Mouse (Mus musculus) erythroblast, embryonic 14.5 days (primary cell): ENCODE results near the gene Txlng.

Experiments used
- GATA1 ChIP-seq: IDR thresholded peaks from 2 replicates; pipeline ENCODE4 v1.6.1; 2012; ENCODE audit warnings: low read length, inconsistent platforms, mixed read lengths
- TAL1 ChIP-seq: IDR thresholded peaks from 3 replicates; pipeline ENCODE4 v1.6.1; 2012; ENCODE audit warnings: low read length, inconsistent platforms, mixed read lengths

DNA sequence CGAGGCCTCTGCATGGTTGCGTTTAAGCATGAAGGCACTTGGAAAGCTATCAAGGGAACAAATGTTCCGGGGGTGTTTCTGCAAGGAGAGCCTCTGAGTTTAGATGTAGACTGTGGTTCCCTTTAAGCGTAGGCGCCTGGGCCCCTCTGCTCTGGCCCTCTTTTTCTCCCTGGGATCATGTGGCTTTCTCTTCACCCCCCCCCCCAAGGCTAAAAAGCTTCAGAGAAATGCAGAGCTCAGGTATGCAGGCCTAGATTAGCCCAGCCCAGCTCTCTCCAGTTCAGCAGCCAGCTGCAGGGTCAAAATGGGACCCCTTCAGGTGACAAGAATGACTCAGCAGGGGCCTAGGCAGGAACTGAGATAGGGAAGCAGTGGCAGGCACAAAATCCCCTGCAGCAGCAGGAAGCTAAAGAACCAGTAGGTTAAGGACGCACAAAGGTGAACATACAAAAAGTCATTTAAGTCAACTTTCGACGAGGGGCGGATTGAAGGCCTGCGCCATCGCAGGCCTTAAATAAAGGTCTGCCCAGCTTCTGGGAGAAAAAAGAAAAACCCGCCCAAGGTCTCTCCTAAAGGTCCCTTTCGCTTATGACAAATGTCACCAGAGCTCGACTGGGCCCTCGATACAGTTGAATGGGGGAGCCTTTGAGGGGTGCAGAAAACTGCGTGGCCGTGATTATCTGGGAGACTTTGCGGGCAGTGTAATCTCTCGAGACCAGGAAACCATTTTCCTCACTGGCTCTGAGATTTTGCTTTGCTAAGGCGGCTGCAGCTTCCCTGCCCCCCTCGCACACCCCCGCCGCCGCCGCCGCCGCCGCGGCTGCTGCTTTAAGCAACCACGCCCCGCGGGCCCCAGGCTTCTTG, 69.8 kb downstream of the Txlng start:
- no peak for TF ChIP-seq GATA1
- no peak for TF ChIP-seq TAL1
